Mouse (Mus musculus): Measurements from ENCODE around the gene Tm9sf1. TPM values are rescaled to one million over a fixed set of nuclear protein-coding genes. Genes with fewer than 3 reads are reported as not detected.

The Tm9sf1 gene
- 10 to 100 TPM; 43.7 to 44.6 TPM for total RNA-seq (2023)

DNA sequence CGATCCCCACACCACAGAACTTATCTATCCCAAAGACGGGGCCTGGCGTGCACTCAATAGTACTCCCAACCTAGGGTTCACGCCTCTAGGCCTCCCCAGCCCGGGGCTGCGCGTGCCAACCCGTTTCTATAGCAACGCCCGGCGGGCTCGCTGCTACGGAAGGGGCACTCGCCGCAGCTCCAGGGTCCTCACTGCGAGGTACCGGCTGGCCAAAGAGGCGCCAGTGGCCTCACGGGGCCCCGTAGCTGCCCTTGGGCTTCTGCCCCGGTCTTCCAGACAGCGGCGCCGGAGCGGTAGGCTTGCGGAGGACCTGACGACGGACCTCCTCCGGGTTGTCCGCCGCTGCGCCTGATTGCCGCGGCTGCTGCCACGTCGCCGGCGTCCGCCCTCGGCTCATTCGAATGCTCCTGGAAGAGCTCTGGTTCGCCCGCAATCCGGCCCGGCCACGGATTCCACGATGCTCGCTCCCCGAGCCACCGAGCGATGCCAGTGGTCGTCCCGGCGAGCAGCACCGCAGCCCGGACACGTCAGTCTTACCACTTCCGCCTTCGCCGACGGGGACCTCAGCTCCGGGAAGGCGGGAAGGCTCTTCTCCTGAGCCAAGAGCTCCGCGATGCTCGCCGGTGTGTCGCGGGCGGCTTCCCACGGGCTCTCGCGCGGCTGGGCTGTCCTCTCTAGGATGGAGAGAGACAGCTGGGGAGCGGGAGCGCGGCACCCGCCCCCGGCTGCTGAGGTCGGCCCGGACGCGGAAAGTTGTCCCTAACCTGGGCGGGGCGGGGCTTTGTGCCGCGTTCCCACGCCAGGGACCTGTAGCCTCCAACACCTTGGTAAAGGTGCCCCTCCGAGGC, at the start of gene Tm9sf1:
TSS of gene Tm9sf1 (minus strand) at position 747 of the 848 bp plus-strand sequence.

GRCm38 (mm10) chr14:55681160-55682117, 37.8 kb upstream of the Tm9sf1 start, which contains the start of gene Tinf2:
Gene Tinf2, minus strand, starts transcription at chr14:55681820.

DNA sequence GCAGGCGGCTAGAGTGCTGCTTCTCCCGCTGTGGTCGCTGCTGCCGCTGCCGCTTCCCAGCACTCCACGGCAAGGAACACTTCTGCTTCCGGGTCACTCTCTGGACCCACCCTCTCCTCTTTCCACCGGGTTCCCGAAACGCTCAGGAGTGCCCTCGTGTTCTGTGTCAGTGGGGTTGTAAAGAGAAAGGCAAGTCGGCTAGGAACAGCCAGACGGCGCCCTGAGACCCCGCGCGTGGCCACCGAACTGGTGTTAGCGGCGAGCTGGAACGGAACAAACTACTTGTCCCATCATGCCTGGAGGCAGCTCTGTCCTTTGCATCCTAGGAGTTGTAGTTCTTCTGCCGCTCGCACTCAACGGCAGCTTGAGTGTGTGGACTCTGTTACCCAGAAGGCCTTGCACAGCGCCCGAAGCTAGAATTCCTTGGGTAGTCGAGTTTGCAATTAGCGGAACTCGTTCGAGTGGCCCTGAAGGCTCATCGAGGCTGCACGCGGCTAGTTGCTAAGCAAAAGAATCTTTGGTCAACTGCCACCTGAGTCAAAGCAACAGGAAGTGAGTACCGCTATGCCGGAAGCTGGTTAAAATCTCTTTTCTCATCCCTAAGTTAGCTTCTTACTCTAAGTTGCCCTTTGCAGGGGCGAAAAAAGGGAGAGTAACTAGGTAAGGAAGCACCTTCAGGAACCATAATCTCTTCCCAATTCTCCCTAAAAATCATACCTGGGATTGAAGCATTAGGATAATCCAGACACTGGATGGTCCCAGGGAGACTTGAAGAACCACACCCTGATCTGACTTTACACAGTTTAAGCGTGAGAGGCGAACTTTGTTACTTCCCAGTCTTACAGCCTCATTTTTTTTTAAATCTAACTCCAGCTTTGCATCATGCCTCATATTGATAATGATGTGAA, 28.5 kb upstream of the Tm9sf1 start, which contains the start of the genes Gmpr2 and Nedd8:
TSS of gene Gmpr2 (plus strand) at position 109 of the 908 bp plus-strand sequence.
TSS of gene Nedd8 (minus strand) at position 292 of the 908 bp plus-strand sequence.

DNA sequence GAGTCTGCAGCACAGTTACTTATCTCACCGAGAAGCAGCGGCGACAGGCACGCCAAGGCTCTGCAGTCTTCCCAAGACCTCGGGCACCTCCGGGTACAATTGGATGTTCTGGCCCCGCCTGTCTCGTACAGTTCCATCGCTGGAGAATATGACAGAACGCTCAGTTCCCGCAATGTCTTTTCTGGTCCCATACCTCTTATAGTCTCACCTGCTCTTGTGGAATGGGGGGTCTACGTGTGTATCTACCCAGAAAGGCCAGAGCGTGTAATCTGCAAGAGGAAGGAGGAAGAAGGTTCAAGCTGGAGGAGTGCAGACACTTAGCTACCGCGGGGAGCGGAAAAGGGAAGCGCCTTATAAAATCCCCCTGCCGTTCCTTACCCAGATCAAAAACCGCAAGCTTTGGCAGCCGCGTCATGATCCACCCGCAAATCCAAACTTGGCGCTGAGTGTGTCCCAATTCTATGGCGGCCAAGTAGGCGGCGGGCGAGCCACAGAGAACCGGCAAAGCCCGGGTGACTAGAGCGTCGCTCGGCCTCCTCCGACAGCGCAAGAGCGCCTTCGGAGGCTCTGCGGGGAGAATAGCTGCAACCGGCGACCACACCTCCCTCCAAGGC, 16.5 kb upstream of the Tm9sf1 start, which contains the start of gene Mdp1:
TSS of gene Mdp1 (minus strand) at position 549 of the 614 bp plus-strand sequence.

GRCm38 (mm10) chr14:55649884-55650283, 6.3 kb upstream of the Tm9sf1 start, which contains the start of gene Tssk4:
Gene Tssk4, plus strand, starts transcription at chr14:55650184.

GRCm38 (mm10) chr14:55637795-55638194, 5.8 kb downstream of the Tm9sf1 start, which contains the start of gene Gm49378:
Gene Gm49378, minus strand, starts transcription at chr14:55637895.

GRCm38 (mm10) chr14:55635523-55636007, 8.0 kb downstream of the Tm9sf1 start, which contains the start of gene Ipo4:
Gene Ipo4, minus strand, starts transcription at chr14:55635957.

DNA sequence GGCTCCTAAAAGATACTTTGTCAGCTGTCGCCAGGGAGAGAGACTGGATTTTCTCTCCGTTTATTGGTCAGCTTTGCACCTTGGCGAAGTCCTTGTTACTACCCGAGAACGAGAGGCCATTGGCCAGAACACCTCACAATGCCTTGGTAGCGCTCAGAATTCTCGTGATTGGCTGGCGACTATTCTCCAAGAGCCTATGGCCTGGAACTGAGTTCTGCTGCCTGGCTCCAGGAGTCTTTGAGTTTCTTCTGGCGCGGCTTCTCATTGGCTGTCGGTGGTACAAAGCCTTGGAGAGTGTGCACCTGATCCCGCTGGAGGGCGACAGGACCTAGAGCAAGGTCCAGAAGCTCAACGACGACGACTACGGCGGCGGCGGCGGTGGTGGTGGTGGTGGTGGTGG, 25.8 kb downstream of the Tm9sf1 start, which contains the start of gene Rec8:
TSS of gene Rec8 (plus strand) at position 216 of the 400 bp plus-strand sequence.

DNA sequence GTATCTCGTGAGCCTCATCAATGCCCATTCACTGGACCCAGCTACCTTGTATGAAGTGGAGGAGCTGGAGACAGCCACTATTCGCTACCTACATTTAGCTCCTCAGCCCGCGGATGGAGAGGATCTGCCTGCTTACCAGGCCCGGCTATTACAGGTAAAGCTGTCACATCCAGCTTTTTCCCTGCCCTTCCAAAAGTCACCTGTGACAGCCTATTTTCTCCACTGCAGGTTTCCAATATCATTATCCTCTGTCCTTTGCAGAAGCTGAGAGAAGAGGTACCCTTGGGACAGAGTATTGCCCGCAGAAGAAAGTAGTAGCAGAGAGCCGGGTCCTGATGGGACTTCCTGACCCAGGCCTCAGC, 40.4 kb downstream of the Tm9sf1 start, which contains the start of gene Irf9:
TSS of gene Irf9 (plus strand) at position 301 of the 362 bp plus-strand sequence.

GRCm38 (mm10) chr14:55591331-55591891, 52.2 kb downstream of the Tm9sf1 start, which contains the start of gene Rnf31:
Gene Rnf31, plus strand, starts transcription at chr14:55591708.

GRCm38 (mm10) chr14:55590748-55591330, 52.8 kb downstream of the Tm9sf1 start, which contains the start of gene Psme2:
Gene Psme2, minus strand, starts transcription at chr14:55591113.

Other genes with a start within 250 kb of the Tm9sf1 start
- 10 to 100 TPM; 31.1 to 38.8 TPM for gene Dhrs4, start 165.0 kb downstream of the Tm9sf1 start, total RNA-seq (2023)
- under 1 TPM; 0.26 to 0.58 TPM for gene Carmil3, start 153.2 kb downstream of the Tm9sf1 start, total RNA-seq (2023)
- not detected for gene Cpne6, start 133.4 kb downstream of the Tm9sf1 start, total RNA-seq (2023)
- not detected for gene Nrl, start 118.8 kb downstream of the Tm9sf1 start, total RNA-seq (2023)
- 10 to 100 TPM; 25.6 to 25.8 TPM for gene Pck2, start 103.5 kb downstream of the Tm9sf1 start, total RNA-seq (2023)
- 10 to 100 TPM; 69.5 to 86.4 TPM for gene Dcaf11, start 83.8 kb downstream of the Tm9sf1 start, total RNA-seq (2023)
- gene A730061H03Rik, start 83.4 kb downstream of the Tm9sf1 start, total RNA-seq (2023) = 1 to 10 TPM; 5.8 to 7.1 TPM
- not detected for gene Fitm1, start 68.2 kb downstream of the Tm9sf1 start, total RNA-seq (2023)
- gene Psme1, start 65.7 kb downstream of the Tm9sf1 start, total RNA-seq (2023) = 100 to 1,000 TPM; 242 to 257 TPM
- 10 to 100 TPM in 1 of 2 experiments, 1 to 10 TPM in 1; 7.3 to 11.2 TPM for gene Emc9, start 58.5 kb downstream of the Tm9sf1 start, total RNA-seq (2023)
- 100 to 1,000 TPM; 340 to 355 TPM for gene Psme2, start 52.7 kb downstream of the Tm9sf1 start, total RNA-seq (2023)
- 10 to 100 TPM; 72.7 to 87.7 TPM for gene Rnf31, start 52.1 kb downstream of the Tm9sf1 start, total RNA-seq (2023)
- 100 to 1,000 TPM; 103 to 113 TPM for gene Irf9, start 40.2 kb downstream of the Tm9sf1 start, total RNA-seq (2023)
- not detected for gene Rec8, start 25.8 kb downstream of the Tm9sf1 start, total RNA-seq (2023)
- gene Ipo4, start 7.8 kb downstream of the Tm9sf1 start, total RNA-seq (2023) = 10 to 100 TPM; 27.8 to 33.7 TPM
- 1 to 10 TPM; 2.0 to 3.1 TPM for gene Gm49378, start 5.9 kb downstream of the Tm9sf1 start, total RNA-seq (2023)
- gene Tssk4, start 6.4 kb upstream of the Tm9sf1 start, total RNA-seq (2023) = 1 to 10 TPM; 2.0 to 2.1 TPM
- gene Mdp1, start 16.7 kb upstream of the Tm9sf1 start, total RNA-seq (2023) = 10 to 100 TPM; 32.1 to 40.0 TPM
- gene Gmpr2, start 28.1 kb upstream of the Tm9sf1 start, total RNA-seq (2023) = 10 to 100 TPM; 26.1 to 29.0 TPM
- gene Nedd8, start 28.3 kb upstream of the Tm9sf1 start, total RNA-seq (2023) = 100 to 1,000 TPM; 227 to 260 TPM
- gene Tinf2, start 38.0 kb upstream of the Tm9sf1 start, total RNA-seq (2023) = 10 to 100 TPM; 64.2 to 64.6 TPM
- 10 to 100 TPM; 12.0 to 21.3 TPM for gene Tgm1, start 70.1 kb upstream of the Tm9sf1 start, total RNA-seq (2023)
- 10 to 100 TPM; 45.5 to 46.2 TPM for gene Rabggta, start 78.5 kb upstream of the Tm9sf1 start, total RNA-seq (2023)
- gene Dhrs1, start 101.9 kb upstream of the Tm9sf1 start, total RNA-seq (2023) = 10 to 100 TPM; 61.5 to 82.7 TPM
- 10 to 100 TPM; 19.2 to 28.9 TPM for gene Nop9, start 101.9 kb upstream of the Tm9sf1 start, total RNA-seq (2023)
- under 1 TPM in 1 of 2 experiments, not detected in 1; 0.42 TPM for gene Cideb, start 114.7 kb upstream of the Tm9sf1 start, total RNA-seq (2023)
- under 1 TPM; 0.46 to 0.63 TPM for gene Ltb4r2, start 117.6 kb upstream of the Tm9sf1 start, total RNA-seq (2023)
- 10 to 100 TPM; 57.1 to 61.8 TPM for gene Ltb4r1, start 122.2 kb upstream of the Tm9sf1 start, total RNA-seq (2023)
- gene Adcy4, start 140.3 kb upstream of the Tm9sf1 start, total RNA-seq (2023) = 1 to 10 TPM; 5.0 to 7.3 TPM
- gene Ripk3, start 145.1 kb upstream of the Tm9sf1 start, total RNA-seq (2023) = 100 to 1,000 TPM; 113 to 122 TPM
- not detected for gene Nfatc4, start 179.3 kb upstream of the Tm9sf1 start, total RNA-seq (2023)
- 1 to 10 TPM; 5.9 to 8.2 TPM for gene Nynrin, start 210.2 kb upstream of the Tm9sf1 start, total RNA-seq (2023)
- under 1 TPM in 1 of 2 experiments, not detected in 1; 0.09 TPM for gene Cbln3, start 240.6 kb upstream of the Tm9sf1 start, total RNA-seq (2023)
- 10 to 100 TPM; 51.6 to 59.0 TPM for gene Khnyn, start 241.1 kb upstream of the Tm9sf1 start, total RNA-seq (2023)